Mouse (Mus musculus) intestine, embryonic 15.5 days (tissue): ENCODE data around the gene Sirt4. TPM values are rescaled to one million over a fixed set of nuclear protein-coding genes. Genes with fewer than 3 reads are reported as not detected.

ENCODE experiments used
- ATAC-seq: fragments of 200-750 bp; cut with Nextera tagmentation; 2 replicates; pipeline ENCODE4 v1.8.0; 2017; ENCODE audit warnings: moderate TSS enrichment, moderate library complexity
- H3K27ac ChIP-seq: fragments of 300-500 bp; sonication (generic); 2 replicates; pipeline ENCODE4 v1.5.1; 2015; ENCODE audit warnings: mild to moderate bottlenecking, inconsistent platforms
- H3K27me3 ChIP-seq: fragments of 300-500 bp; sonication (generic); replicated peaks from 2 replicates; pipeline ENCODE4 v1.6.1; 2015; ENCODE audit warnings: inconsistent platforms
- H3K36me3 ChIP-seq: fragments of 300-500 bp; sonication (generic); 2 replicates; pipeline ENCODE4 v1.6.1; 2015; ENCODE audit warnings: inconsistent platforms
- H3K4me1 ChIP-seq: fragments of 300-500 bp; sonication (generic); replicated peaks from 2 replicates; pipeline ENCODE4 v1.6.1; 2015; ENCODE audit warnings: inconsistent platforms
- H3K4me2 ChIP-seq: fragments of 300-500 bp; sonication (generic); replicated peaks from 2 replicates; pipeline ENCODE4 v1.6.1; 2015; ENCODE audit warnings: mild to moderate bottlenecking, inconsistent platforms
- H3K4me3 ChIP-seq: fragments of 300-500 bp; sonication (generic); replicated peaks from 2 replicates; pipeline ENCODE4 v1.5.1; 2015; ENCODE audit warnings: inconsistent platforms
- H3K9ac ChIP-seq: fragments of 300-500 bp; sonication (generic); 2 replicates; pipeline ENCODE4 v1.6.1; 2015; ENCODE audit warnings: inconsistent platforms
- H3K9me3 ChIP-seq: fragments of 300-500 bp; sonication (generic); 2 replicates; pipeline ENCODE4 v1.6.1; 2016; ENCODE audit warnings: inconsistent platforms
- WGBS: fragments of 180-500 bp; shearing (Covaris S2); methylation state at CpG from one replicate; pipeline ENCODE4 v1.1.7; 2015; 5-methylcytosine and 5-hydroxymethylcytosine counted together
- polyA plus RNA-seq: library from polyadenylated mRNA; unstranded; fragments of >200 nt; fragmentation: Nextera tagmentation; extraction: Ambion mirVana; gene quantifications from 2 replicates; pipeline ENCODE4 v1.2.1, GENCODE M21; 2015

Sirt4 gene
- polyA plus RNA-seq, result 18.6 and 19.8 TPM in 2 replicates

- Histone ChIP-seq H3K4me2 (peak within 1 kb of the TSS; percentile 51), H3K27me3 (no peaks in the 10 kb centered on the region), H3K36me3 (no peaks in the 10 kb centered on the region; the same call in 1 of the 2 replicates), H3K4me3 (peak within 1 kb of the TSS; percentile 30), H3K27ac (peak within 1 kb of the TSS; percentile 49; the same call in 1 of the 2 replicates), H3K4me1 (peaks cover 13% of the 10 kb centered on the region), H3K9me3 (no peaks in the 10 kb centered on the region), H3K9ac (peak within 1 kb of the TSS; percentile 46)
- WGBS, result 6% methylated on average over 30 of the region's 30 CpGs
- peak; percentile 90 for ATAC-seq
Measured at GRCm38 (mm10) chr5:115483947-115484920, at the start of gene Sirt4. Gene Sirt4, minus strand, starts transcription at chr5:115484725.

DNA sequence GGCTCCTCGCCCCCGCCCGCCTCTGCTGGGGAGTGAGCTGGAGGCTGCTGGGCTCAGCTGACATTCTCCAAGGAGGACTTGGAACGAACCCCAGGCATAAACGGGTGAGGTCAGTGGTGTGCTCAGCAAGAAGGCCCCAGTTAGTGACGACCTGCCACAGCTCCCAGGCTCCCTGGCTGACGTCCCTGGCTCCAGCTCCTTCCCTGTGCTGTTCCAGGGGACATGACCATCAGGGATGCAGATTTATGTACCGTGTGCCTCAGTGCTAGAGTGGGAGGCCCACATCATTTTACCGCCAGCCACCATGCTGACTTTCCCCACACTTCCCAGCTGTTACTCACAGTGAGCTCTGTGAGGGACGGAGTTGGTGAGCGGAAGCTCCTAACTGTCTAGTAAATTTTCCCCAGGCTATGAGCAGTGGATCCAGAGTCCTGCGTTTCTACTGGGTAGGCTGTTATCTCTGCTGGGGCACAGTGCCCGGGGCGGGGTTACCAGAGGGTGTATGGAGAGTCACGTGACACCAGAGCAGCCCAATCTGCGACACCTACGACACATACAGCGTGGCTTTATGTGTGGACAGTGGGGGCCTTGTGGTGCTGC, 47.2 kb upstream of the Sirt4 start:
- H3K4me3 ChIP-seq, result 0 out of 2 replicates have a peak overlapping the region, but pooled peaks have one; percentile 0

DNA sequence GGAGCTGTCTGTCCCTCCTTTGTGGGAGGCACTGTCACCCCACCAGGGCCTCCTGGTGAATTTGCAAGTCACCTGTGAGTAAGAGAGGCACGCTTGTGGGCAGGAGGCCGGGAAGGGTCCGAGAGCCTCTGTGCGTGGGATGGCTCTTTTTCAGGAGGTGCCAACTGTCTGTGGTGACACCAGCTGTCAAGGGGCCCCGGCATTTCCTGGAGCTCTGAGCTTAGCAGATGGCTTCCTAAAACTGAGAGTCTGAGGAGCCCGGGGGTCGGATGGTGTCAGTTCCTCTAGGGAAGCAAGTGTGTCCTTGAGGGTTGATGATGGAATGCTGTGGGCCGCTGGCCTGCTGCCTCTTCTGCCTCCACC, 45.9 kb upstream of the Sirt4 start:
- no peaks in the 10 kb centered on the region for H3K36me3 ChIP-seq
- no peak overlapping the region for H3K9ac ChIP-seq
- WGBS, result 56% methylated on average over 8 of the region's 8 CpGs
- H3K9me3 ChIP-seq, result no peaks in the 10 kb centered on the region
- H3K4me1 ChIP-seq, result peaks cover 79% of the 10 kb centered on the region
- no peak overlapping the region for H3K4me3 ChIP-seq
- no peak overlapping the region; the same call in 1 of the 2 replicates for H3K4me2 ChIP-seq
- no peak for ATAC-seq
- peak overlapping the region; percentile 76 for H3K27ac ChIP-seq
- H3K27me3 ChIP-seq, result no peaks in the 10 kb centered on the region

More for the DNA sequence above, 47.2 kb upstream of the Sirt4 start:
- no peaks in the 10 kb centered on the region for H3K36me3 ChIP-seq
- 19% methylated on average over 18 of the region's 18 CpGs for WGBS
- no peaks in the 10 kb centered on the region for H3K27me3 ChIP-seq
- peak; percentile 83 for ATAC-seq
- peaks cover 82% of the 10 kb centered on the region for H3K4me1 ChIP-seq
- peak overlapping the region; percentile 76 for H3K27ac ChIP-seq
- H3K9me3 ChIP-seq, result no peaks in the 10 kb centered on the region
- H3K9ac ChIP-seq, result peak overlapping the region; percentile 9
- peak overlapping the region; percentile 45 for H3K4me2 ChIP-seq

DNA sequence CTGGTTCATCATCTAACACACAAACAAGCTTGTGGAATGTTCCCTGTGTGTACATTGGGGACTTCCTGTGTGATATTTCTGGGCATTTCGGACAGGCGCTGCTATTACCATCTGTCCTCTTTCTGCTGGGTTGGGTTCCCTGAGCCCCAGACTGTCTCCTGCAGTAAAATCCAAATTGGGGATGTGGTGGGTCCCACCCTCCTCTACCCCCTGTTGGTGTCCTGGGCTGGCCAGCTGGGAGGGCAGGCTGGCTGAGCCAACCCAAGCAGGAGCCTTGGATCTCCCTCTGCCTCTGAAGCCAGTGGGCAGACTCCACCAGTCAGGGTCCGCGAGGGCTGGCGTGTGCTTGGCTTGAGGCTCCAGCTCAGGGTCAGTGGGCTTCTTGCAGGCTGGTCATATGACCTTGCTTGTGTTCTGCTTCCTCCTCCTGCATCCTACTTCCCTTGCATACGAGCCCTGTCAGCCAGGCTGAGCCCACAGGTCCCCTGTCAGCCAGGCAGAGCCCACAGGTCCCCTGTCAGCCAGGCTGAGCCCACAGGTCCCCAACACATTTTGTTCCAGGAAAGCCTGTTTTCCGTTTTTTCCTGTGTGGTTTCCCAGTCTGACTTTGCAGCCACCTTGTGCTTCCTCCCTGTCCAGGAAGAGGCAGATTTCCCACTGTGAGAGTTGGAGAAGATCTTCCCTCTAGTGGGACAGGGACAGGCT, 45.4 kb upstream of the Sirt4 start:
- peak overlapping the region; percentile 24; the same call in 1 of the 2 replicates for H3K4me2 ChIP-seq
- no peaks in the 10 kb centered on the region for H3K9me3 ChIP-seq
- 46% methylated on average over 7 of the region's 7 CpGs for WGBS
- no peak for ATAC-seq
- H3K27ac ChIP-seq, result peak overlapping the region; percentile 76
- no peak overlapping the region for H3K9ac ChIP-seq
- H3K27me3 ChIP-seq, result no peaks in the 10 kb centered on the region
- H3K36me3 ChIP-seq, result no peaks in the 10 kb centered on the region
- peaks cover 76% of the 10 kb centered on the region for H3K4me1 ChIP-seq
- no peak overlapping the region for H3K4me3 ChIP-seq

GRCm38 (mm10) chr5:115529364-115529741, 44.8 kb upstream of the Sirt4 start:
- no peaks in the 10 kb centered on the region for H3K27me3 ChIP-seq
- no peaks in the 10 kb centered on the region for H3K36me3 ChIP-seq
- H3K4me3 ChIP-seq, result no peak overlapping the region
- peak overlapping the region; percentile 76 for H3K27ac ChIP-seq
- H3K9me3 ChIP-seq, result no peaks in the 10 kb centered on the region
- H3K4me1 ChIP-seq, result peaks cover 75% of the 10 kb centered on the region
- H3K4me2 ChIP-seq, result peak overlapping the region; percentile 24; the same call in 1 of the 2 replicates
- no peak for ATAC-seq
- WGBS, result 36% methylated on average over 8 of the region's 8 CpGs
- no peak overlapping the region for H3K9ac ChIP-seq

DNA sequence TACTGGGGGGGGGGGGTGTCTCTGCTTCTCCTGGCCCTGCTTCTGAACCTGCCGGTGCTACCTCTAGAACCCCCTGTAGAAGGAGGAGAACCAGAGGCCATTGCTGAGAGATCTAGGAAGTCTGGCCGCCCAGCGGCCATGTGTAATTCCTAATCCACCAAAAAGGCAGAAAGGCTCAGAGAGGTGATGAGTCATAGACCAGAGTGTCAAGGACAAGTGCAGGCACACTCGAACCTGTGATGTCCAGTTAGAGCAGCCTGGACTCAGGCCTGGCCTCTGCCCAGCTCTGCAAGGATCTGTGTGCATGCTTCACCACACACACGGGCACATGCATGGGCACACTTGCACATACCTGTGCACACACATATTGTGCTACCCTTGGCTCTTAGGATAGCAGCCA, 43.6 kb upstream of the Sirt4 start:
- no peak for ATAC-seq
- WGBS, result 81% methylated on average over 5 of the region's 5 CpGs
- Histone ChIP-seq H3K27ac (no peak overlapping the region), H3K4me1 (peaks cover 75% of the 10 kb centered on the region), H3K36me3 (no peaks in the 10 kb centered on the region), H3K4me2 (no peak overlapping the region), H3K9me3 (no peaks in the 10 kb centered on the region), H3K4me3 (no peak overlapping the region), H3K9ac (no peak overlapping the region), H3K27me3 (no peaks in the 10 kb centered on the region)

GRCm38 (mm10) chr5:115526456-115527202, 42.1 kb upstream of the Sirt4 start:
- no peaks in the 10 kb centered on the region for H3K9me3 ChIP-seq
- no peak overlapping the region for H3K9ac ChIP-seq
- no peak for ATAC-seq
- no peak overlapping the region for H3K4me2 ChIP-seq
- H3K36me3 ChIP-seq, result no peaks in the 10 kb centered on the region
- no peak overlapping the region for H3K4me3 ChIP-seq
- 87% methylated on average over 17 of the region's 17 CpGs for WGBS
- no peaks in the 10 kb centered on the region for H3K27me3 ChIP-seq
- no peak overlapping the region for H3K27ac ChIP-seq
- H3K4me1 ChIP-seq, result peaks cover 73% of the 10 kb centered on the region

GRCm38 (mm10) chr5:115525943-115526342, 41.4 kb upstream of the Sirt4 start:
- no peak overlapping the region for H3K9ac ChIP-seq
- no peak for ATAC-seq
- H3K27ac ChIP-seq, result no peak overlapping the region
- H3K9me3 ChIP-seq, result no peaks in the 10 kb centered on the region
- no peak overlapping the region for H3K4me2 ChIP-seq
- H3K4me3 ChIP-seq, result no peak overlapping the region
- H3K27me3 ChIP-seq, result no peaks in the 10 kb centered on the region
- peaks cover 72% of the 10 kb centered on the region for H3K4me1 ChIP-seq
- H3K36me3 ChIP-seq, result no peaks in the 10 kb centered on the region
- 82% methylated on average over 9 of the region's 9 CpGs for WGBS

- H3K4me1 ChIP-seq, result peaks cover 72% of the 10 kb centered on the region
- WGBS, result 89% methylated on average over 4 of the region's 4 CpGs
- no peak for ATAC-seq
- H3K4me2 ChIP-seq, result no peak overlapping the region
- no peak overlapping the region for H3K4me3 ChIP-seq
- no peaks in the 10 kb centered on the region for H3K9me3 ChIP-seq
- H3K9ac ChIP-seq, result no peak overlapping the region
- H3K27me3 ChIP-seq, result no peaks in the 10 kb centered on the region
- H3K27ac ChIP-seq, result no peak overlapping the region
- no peaks in the 10 kb centered on the region for H3K36me3 ChIP-seq
Measured at GRCm38 (mm10) chr5:115525416-115525815, 40.9 kb upstream of the Sirt4 start.

GRCm38 (mm10) chr5:115524471-115524870, 39.9 kb upstream of the Sirt4 start:
- peak; percentile 12; the same call in 1 of the 2 replicates for ATAC-seq

GRCm38 (mm10) chr5:115523971-115524370, 39.4 kb upstream of the Sirt4 start:
- no peaks in the 10 kb centered on the region for H3K9me3 ChIP-seq
- 13% methylated on average over 15 of the region's 15 CpGs for WGBS
- peak overlapping the region; percentile 42 for H3K4me2 ChIP-seq
- peak; percentile 21; the same call in 1 of the 2 replicates for ATAC-seq
- H3K27me3 ChIP-seq, result no peaks in the 10 kb centered on the region
- H3K36me3 ChIP-seq, result no peaks in the 10 kb centered on the region
- peak overlapping the region; percentile 72 for H3K27ac ChIP-seq
- peaks cover 63% of the 10 kb centered on the region for H3K4me1 ChIP-seq
- H3K9ac ChIP-seq, result no peak overlapping the region
- H3K4me3 ChIP-seq, result no peak overlapping the region

More at GRCm38 (mm10) chr5:115524471-115524870, 39.9 kb upstream of the Sirt4 start:
- Histone ChIP-seq H3K4me3 (no peak overlapping the region), H3K4me1 (peaks cover 68% of the 10 kb centered on the region), H3K27ac (peak overlapping the region; percentile 72; the same call in 1 of the 2 replicates), H3K9ac (no peak overlapping the region), H3K36me3 (no peaks in the 10 kb centered on the region), H3K27me3 (no peaks in the 10 kb centered on the region), H3K4me2 (peak overlapping the region; percentile 42; the same call in 1 of the 2 replicates), H3K9me3 (no peaks in the 10 kb centered on the region)
- WGBS, result 55% methylated on average over 12 of the region's 12 CpGs
